Mouse (Mus musculus) ES-E14 (cell line): ENCODE measurements around the gene Pou5f1. TPM values are rescaled to one million over a fixed set of nuclear protein-coding genes. Genes with fewer than 3 reads are reported as not detected.

Source experiments
- DNase-seq: peaks from one replicate; pipeline ENCODE4 v3.0.0-alpha.2; 2013; ENCODE audit warnings: low read depth, low spot score
- H3K27ac ChIP-seq: 2 replicates; pipeline ENCODE4 v1.5.1; 2012; ENCODE audit warnings: low read depth, mild to moderate bottlenecking, low read length, moderate library complexity, mixed read lengths; ENCODE audit not compliant: poor library complexity, insufficient read depth, severe bottlenecking
- H3K36me3 ChIP-seq: 2 replicates; pipeline ENCODE4 v1.6.1; 2012; ENCODE audit warnings: mild to moderate bottlenecking, low read length, moderate library complexity, mixed read lengths; ENCODE audit not compliant: control insufficient read depth, poor library complexity, insufficient read depth, severe bottlenecking
- H3K4me1 ChIP-seq, 2 experiments: fragments of 150-350 bp in 1 of 2; sonication (generic) in 1 of 2; 2 replicates each; pipeline ENCODE4 v1.6.1; 2012; ENCODE audit warnings: low read length in 2 of 2, mild to moderate bottlenecking in 1 of 2, mixed read lengths in 1 of 2; ENCODE audit not compliant: control insufficient read depth in 2 of 2, insufficient read depth in 2 of 2, poor library complexity in 1 of 2
- H3K4me3 ChIP-seq, 2 experiments: fragments of 150-350 bp in 1 of 2; sonication (generic) in 1 of 2; 2 replicates each; pipeline ENCODE4 v1.5.1; 2012; ENCODE audit warnings: low read length in 2 of 2, low read depth in 1 of 2, mild to moderate bottlenecking in 1 of 2, mixed read lengths in 1 of 2; ENCODE audit not compliant: insufficient read depth in 1 of 2, poor library complexity in 1 of 2, severe bottlenecking in 1 of 2
- H3K9ac ChIP-seq: 2 replicates; pipeline ENCODE4 v1.6.1; 2012; ENCODE audit warnings: low read depth, mild to moderate bottlenecking, low read length, mixed read lengths; ENCODE audit not compliant: poor library complexity, insufficient read depth, severe bottlenecking
- H3K9me3 ChIP-seq: fragments of 150-350 bp; sonication (generic); 2 replicates; pipeline ENCODE4 v1.6.1; 2012; ENCODE audit warnings: low read depth, mild to moderate bottlenecking, low read length; ENCODE audit not compliant: control insufficient read depth, insufficient read depth
- CHD2 ChIP-seq: IDR thresholded peaks from 2 replicates; pipeline ENCODE4 v1.6.1; 2014; ENCODE audit warnings: mild to moderate bottlenecking, low read depth, low read length, inconsistent platforms
- HCFC1 ChIP-seq: IDR thresholded peaks from 2 replicates; pipeline ENCODE4 v1.6.1; 2012; ENCODE audit warnings: low read length, inconsistent platforms, borderline replicate concordance; ENCODE audit not compliant: insufficient read depth
- MAFK ChIP-seq: IDR thresholded peaks from 2 replicates; pipeline ENCODE4 v1.6.1; 2014; ENCODE audit warnings: mild to moderate bottlenecking, low read depth, low read length, inconsistent platforms; ENCODE audit not compliant: insufficient read depth
- ZC3H11A ChIP-seq: IDR thresholded peaks from 2 replicates; pipeline ENCODE4 v1.6.1; 2012; ENCODE audit warnings: low read depth, mild to moderate bottlenecking, inconsistent platforms, low read length, borderline replicate concordance
- ZNF384 ChIP-seq: IDR thresholded peaks from 2 replicates; pipeline ENCODE4 v1.6.1; 2012; ENCODE audit warnings: low read depth, low read length, inconsistent platforms
- in situ Hi-C, 2 experiments: fragments of 600-800 bp; cut with MboI; formaldehyde crosslinking; loops; one replicate each; pipeline ENCODE4 v1.15.1; 2025; ENCODE audit warnings: low sequenced_read_pairs in 2 of 2, inconsistent platforms in 1 of 2; ENCODE audit not compliant: unreplicated experiment in 2 of 2
- total RNA-seq: library from RNA; depleted of rRNA; stranded (reverse); fragments of 300-350 nt; gene quantifications from 2 replicates; pipeline ENCODE4 v1.2.3, GENCODE M21; 2012

Pou5f1 gene
- total RNA-seq, 1 experiment, result 868 TPM

DNA sequence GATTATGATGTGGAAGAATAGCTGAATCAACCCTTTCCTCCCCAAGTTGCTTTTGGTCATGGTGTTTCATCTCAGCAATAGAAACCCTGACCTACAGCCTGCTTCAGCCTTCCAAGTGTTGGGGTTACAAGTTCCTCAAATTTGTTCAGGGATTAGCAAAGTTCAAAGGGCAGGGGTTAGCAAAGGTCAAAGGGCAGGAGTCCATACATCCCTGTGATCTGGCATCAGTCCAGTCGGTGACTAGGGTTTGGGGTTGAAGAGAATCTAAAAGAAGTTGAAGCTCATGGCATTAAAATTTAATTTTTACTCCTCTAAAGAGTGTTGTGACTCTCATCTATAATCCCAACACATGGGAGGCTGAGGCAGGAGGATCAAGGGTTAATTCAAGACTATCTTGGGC lies 32.7 kb downstream of the Pou5f1 start:
- Histone ChIP-seq H3K4me3 (no peak overlapping the region), H3K4me1 (peaks cover under 1 to 17% of the 10 kb centered on the region in 2 experiments; a peak in 3 of 4 replicates), H3K9me3 (no peaks in the 10 kb centered on the region), H3K27ac (no peak overlapping the region), H3K9ac (no peak overlapping the region), H3K36me3 (no peaks in the 10 kb centered on the region)
- in situ Hi-C loops, result no loop called here
- no peak for DNase-seq
- TF ChIP-seq HCFC1 (no peak), ZC3H11A (no peak), ZNF384 (no peak), CHD2 (no peak), MAFK (no peak)

DNA sequence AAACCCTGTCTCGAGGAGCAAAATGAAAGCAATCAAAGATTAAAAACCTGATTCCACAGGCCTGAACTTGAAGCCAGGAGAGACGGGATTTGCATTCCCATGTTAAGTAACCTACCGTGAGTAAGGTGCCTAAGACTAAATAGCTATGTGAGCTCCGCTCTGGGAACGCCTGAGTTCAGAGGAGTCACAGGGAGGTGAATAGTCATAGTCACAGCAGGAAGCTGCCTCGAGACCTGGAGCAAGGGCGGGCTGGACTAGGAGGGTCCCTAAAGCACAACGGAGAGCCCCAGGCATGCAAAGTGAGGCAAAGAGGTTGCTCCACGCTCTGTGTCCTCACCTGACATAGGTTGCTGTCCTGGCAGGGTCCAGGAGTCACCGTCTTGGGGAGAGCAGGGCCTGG lies 33.7 kb downstream of the Pou5f1 start:
- no peaks in the 10 kb centered on the region for H3K36me3 ChIP-seq
- TF ChIP-seq CHD2 (no peak), ZC3H11A (no peak), HCFC1 (no peak), MAFK (no peak), ZNF384 (no peak)
- no peaks in the 10 kb centered on the region for H3K9me3 ChIP-seq
- no peak for DNase-seq
- no peak overlapping the region for H3K27ac ChIP-seq
- H3K4me1 ChIP-seq, result peaks cover 6 to 13% of the 10 kb centered on the region in 2 experiments; a peak in 3 of 4 replicates
- 0 out of 2 replicates have a peak overlapping the region, but pooled peaks have one; percentile 10 for H3K9ac ChIP-seq
- no peak overlapping the region for H3K4me3 ChIP-seq
- in situ Hi-C loops, result no loop called here

DNA sequence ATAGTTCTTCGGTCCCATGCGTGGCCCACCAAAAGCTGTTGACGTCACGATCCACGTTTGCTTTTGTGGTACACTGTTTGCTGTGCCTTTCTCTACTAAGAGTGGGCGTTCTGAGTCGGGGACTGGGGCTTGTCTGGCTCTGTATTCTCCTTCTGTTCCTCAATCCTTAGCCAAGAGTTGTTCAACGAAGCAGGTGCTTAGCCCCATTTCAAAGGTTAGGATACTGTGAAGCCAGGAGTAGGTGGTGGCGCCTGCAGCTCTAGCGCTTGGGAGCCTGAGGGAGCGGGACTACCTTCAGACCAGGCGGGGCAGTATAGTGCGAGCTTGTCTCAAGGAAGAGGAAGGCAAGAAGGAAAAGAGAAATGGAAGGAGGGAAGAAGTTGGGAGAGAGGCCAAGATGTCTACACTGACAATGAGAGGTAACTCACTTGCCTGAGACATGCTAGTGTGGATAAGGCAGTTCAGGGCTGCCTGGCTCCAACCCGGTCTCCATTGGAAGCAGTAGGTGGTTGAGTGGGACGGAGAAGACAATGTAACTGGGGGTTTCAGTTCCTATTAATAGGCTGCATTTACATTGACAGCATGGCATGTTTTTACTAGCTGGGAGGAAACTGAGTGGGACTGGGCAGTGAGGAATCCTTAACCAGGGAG lies 37.1 kb downstream of the Pou5f1 start:
- H3K27ac ChIP-seq, result peak overlapping the region; percentile 73; the same call in 1 of the 2 replicates
- TF ChIP-seq MAFK, result no peak
- no peak for TF ChIP-seq HCFC1
- no peak for TF ChIP-seq CHD2
- no peak for TF ChIP-seq ZNF384
- TF ChIP-seq ZC3H11A, result no peak
- peak overlapping the region; percentile 8 to 24; a peak in 2 of 4 replicates for H3K4me3 ChIP-seq
- H3K9me3 ChIP-seq, result no peaks in the 10 kb centered on the region
- DNase-seq, result no peak
- H3K4me1 ChIP-seq, result peaks cover 8 to 22% of the 10 kb centered on the region in 2 experiments; a peak in 3 of 4 replicates
- H3K36me3 ChIP-seq, result no peaks in the 10 kb centered on the region
- in situ Hi-C loops, result no loop called here
- H3K9ac ChIP-seq, result peak overlapping the region; percentile 17; the same call in 1 of the 2 replicates

GRCm38 (mm10) chr17:35543412-35543861 lies 37.6 kb downstream of the Pou5f1 start:
- no peak for DNase-seq
- H3K27ac ChIP-seq, result peak overlapping the region; percentile 73; the same call in 1 of the 2 replicates
- H3K36me3 ChIP-seq, result no peaks in the 10 kb centered on the region
- peak overlapping the region; percentile 17; the same call in 1 of the 2 replicates for H3K9ac ChIP-seq
- peak overlapping the region; percentile 8 to 24; a peak in 2 of 4 replicates for H3K4me3 ChIP-seq
- no peaks in the 10 kb centered on the region for H3K9me3 ChIP-seq
- TF ChIP-seq CHD2 (no peak), ZNF384 (no peak), MAFK (no peak)
- in situ Hi-C loops, result no loop called here
- peaks cover 8 to 24% of the 10 kb centered on the region in 2 experiments; a peak in 3 of 4 replicates for H3K4me1 ChIP-seq
